Mouse (Mus musculus): ENCODE data around the gene Atg4d.
A peak's percentile ranks its signal among the peaks of the same experiment; 100 is the strongest.

DNA sequence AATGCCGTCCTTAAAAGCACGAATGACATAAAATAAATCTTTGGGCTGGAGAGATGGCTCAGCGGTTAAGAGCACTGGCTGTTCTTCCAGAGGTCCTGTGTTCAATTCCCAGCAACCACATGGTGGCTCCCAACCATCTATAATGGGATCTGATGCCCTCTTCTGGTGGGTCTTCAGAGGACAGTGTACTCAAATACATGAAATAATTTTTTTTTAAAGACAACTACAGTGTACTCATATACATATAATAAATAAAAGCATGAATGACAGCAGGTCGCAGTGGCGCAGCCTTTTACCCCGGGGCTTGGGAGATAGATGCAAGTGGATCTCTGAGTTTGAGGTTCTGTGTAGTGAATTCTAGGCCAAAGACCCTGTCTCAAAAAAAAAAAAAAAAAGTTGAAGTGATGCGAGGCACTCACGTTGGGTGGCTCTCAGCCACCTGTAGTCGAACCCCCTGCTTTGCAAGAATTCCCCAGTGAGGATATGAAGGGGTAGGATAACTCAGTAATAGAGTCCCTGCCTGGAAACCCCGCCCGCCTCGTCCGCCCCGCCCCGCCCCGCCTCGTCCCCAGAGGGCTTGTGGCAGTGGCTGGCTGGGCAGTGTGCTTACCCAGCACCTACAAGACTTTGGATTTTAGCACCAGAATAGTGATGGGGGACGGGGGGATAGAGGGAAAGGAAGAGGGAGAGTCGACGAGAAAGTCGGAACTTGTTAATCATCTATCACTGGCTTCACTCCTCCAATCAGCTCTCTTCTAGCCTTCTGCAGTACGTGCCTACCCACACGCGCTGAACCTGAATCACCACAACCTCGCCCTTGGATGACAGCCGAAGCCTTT is 40.3 kb upstream of the Atg4d start:
- TF ChIP-seq HCFC1 (IDR thresholded peaks at IDR 0.05; ENCODE audit: borderline replicate concordance, insufficient read depth, low read length) (no peak), ZNF384 (IDR thresholded peaks at IDR 0.05; ENCODE audit: low read depth, low read length) (peak; percentile 59; the same call in 1 of the 2 replicates)

All from ES-E14 (cell line).